Mouse (Mus musculus) lung, postnatal 25 days (tissue): ENCODE results near the gene Asb18.

ENCODE experiments used
- DNase-seq: peaks from one replicate; pipeline ENCODE4 v3.0.0; 2022; ENCODE audit warnings: low spot score

Gene Asb18

DNA sequence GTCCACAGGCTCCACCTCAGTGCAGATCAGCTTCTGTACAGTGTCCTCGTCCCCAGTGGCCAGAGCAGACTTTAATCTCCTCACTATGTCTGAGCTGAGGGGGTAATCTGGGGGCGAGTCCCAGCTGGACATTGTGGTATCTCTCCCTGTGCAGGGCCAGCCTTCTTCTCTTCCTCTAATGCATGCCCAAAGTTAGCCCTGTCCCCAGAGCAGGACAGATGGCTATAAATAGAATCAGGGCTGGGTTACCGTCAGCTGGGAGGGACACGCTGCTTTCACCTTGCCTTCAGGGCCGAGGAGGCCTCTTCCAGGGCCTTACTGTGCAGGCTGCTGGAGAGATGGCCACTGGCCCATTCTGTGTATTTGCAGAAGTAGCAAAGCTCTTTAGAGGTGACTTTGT is at the start of gene Asb18:
Gene Asb18, minus strand, starts transcription at position 221 of the 400 bp plus-strand sequence.
- DNase-seq = no peak

DNA sequence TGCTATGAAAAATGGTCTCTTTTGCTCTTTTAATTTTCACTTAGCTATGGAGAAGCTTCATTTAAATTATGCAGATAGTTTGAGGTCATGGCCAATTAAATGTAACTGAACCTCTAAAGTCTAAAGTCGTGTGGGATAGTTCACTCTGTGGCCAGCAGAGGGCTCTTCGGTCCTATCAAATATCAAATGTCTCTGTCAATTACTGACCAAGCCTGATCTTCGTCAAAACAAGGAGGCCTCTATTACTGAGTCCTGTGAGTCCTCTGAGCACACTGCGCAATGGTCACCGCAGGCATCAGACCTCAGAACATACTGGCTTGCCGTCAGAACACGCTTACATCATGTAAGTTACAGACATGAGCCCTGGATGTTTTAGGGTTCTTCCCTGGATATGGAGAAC is 46.1 kb upstream of the Asb18 start:
- DNase-seq = peak; percentile 68

- DNase-seq = no peak
Measured at GRCm38 (mm10) chr1:90060054-90060453, 45.6 kb upstream of the Asb18 start.

DNA sequence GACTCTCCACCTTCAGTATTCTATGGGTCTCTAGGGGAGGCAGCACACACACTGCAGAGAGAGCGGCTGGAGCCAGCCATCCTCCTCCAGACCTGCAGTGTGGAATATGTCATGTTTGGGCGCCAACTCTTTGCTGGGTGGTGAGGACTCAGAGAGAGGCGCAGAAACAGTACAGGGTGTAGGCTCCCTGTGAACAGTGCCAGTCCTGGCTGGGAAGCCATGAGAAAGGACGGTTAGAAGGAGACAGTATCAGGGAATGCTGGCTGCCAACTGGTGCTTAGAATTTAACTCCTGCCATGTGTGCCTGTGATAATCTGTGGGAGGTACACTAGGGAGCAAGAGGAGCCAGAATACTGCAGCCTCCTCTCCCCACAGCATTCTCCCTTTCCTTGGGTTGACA is 40.5 kb upstream of the Asb18 start:
- DNase-seq = no peak

- peak; percentile 43 for DNase-seq
Measured at GRCm38 (mm10) chr1:90051347-90051746, 36.9 kb upstream of the Asb18 start.

DNA sequence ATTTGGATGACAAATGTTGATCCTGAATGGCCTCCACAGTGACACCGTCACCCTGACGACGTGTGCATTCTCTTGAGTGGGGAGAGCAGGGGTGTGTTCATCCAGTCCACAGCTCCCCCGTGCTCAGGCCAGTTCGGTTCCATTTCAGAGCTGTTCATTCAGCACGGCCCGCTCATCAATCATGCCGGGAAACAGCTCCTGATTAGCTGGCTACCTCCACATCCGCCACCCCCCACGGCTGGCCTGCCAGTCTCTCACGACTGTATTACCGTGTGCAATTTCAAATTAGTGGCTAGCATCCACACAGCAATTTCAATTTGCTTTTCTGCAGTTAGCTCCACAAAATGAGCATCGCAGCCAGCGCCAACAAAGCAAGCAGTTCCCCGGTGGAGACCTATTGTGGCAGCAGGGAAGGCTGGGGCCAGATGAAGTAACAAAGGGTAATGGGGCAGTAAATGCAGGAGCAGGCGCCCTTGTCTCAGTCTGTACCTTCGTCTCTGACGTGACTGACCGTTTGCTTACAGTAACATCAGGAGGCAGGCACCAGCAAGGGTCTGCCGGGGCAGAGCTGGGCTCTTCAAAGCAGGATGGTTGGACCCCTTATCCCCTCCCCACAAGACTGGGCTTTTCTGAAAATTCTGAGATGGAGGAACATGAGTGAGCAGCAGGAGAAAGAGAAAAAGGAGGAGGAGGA is 35.7 kb upstream of the Asb18 start:
- DNase-seq = no peak

- no peak for DNase-seq
Measured at GRCm38 (mm10) chr1:90028305-90028704, 13.8 kb upstream of the Asb18 start.

GRCm38 (mm10) chr1:90026945-90027344 is 12.5 kb upstream of the Asb18 start:
- DNase-seq = no peak

DNA sequence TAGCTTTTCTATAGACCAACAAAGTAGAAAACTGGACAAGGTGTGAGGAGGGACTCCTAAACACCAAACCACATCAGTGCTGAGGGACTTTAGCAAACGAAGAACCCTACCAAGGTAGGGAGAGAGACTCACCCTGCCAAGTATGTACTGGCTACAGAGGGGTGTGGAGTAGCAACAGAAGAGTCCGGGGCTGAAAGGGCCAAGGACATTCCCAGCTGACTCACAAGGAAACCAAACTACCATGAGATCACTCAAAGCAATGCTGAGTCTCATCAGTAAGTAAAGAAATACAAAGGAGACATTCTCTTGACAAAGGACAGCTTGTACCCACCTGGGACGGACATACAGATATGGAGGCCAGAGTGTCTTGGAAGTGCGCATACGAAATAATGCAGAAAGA is 5.9 kb upstream of the Asb18 start:
- DNase-seq = no peak

DNA sequence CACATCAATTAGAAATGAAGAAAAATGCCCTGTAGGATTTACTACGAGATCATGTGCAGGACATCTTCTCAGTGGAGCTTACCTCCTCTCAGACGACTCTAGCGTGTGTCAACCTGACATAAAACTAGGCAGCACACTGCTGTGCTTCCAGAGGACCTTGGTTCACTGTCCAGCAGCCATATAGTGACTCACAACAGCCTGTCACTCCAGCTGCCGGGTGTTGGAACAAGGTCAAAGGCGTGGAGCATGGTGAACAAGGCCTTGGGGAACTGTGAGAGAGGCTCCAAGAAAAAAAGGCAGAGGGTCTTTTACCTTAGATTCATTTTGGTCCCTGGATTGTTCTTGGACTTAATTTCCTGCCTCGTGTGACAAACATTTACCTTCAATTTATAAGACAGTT is 3.6 kb upstream of the Asb18 start:
- no peak for DNase-seq

DNA sequence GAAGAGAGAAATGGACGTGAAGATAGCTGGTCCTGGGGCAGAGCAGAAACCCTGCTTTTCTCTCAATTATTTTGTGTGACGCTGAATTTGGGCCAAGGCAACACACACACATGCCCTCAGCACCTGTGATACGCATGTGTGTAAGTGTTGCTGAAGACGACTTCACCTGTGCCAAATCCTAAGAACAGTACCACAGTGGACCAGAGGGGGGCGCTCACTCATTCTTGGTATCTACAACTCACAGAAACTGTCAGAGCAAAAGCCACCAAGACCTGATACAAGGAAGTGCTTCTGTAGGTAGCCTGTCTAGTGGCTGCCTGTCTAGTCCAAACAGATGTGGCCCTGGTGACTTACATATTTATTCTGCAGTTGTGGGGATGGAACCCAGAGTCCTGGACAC is 1.2 kb downstream of the Asb18 start:
- DNase-seq = no peak

DNA sequence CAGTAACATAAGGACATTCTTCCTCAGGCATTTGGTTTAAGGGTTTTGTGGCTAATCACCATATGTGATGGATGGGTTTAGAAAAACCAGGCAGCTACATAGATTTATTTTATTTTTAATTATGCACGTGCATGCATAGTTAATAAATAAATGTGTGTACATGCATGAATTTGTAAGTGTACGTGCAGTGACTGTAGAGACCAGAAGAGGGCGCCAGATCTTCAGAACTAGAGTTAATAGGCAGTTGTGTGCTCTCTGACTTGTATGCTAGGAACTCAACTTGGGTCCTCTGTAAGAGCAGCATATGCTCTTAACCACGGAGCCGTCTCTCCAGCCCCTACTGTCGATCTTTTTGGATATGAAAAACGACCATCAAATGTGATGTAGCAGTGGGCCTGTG is 1.6 kb downstream of the Asb18 start:
- DNase-seq = no peak

- no peak for DNase-seq
Measured at GRCm38 (mm10) chr1:90012168-90012567, 2.3 kb downstream of the Asb18 start.

- no peak for DNase-seq
Measured at GRCm38 (mm10) chr1:90010077-90010476, 4.4 kb downstream of the Asb18 start.

- DNase-seq = no peak
Measured at GRCm38 (mm10) chr1:90009188-90009587, 5.3 kb downstream of the Asb18 start.

DNA sequence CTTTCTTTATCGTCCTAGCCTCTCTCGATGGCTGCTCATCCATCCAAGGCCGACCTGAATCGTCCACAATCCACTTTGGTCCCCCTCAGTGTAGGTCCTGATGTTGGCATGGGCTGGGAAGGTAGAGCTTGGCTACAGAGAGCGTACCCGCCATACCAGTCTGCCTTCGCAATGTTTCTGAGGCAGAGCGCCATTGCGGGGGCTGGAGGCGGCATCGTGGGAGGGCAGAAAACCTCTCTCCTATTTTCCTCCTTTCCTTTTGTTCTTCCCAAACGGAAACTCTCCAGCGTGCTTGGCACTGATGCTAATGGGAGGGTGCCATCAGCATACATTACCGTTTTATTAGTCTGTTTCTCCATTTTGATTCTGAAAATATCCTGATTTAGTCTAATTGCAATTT is 7.8 kb downstream of the Asb18 start:
- DNase-seq = no peak

DNA sequence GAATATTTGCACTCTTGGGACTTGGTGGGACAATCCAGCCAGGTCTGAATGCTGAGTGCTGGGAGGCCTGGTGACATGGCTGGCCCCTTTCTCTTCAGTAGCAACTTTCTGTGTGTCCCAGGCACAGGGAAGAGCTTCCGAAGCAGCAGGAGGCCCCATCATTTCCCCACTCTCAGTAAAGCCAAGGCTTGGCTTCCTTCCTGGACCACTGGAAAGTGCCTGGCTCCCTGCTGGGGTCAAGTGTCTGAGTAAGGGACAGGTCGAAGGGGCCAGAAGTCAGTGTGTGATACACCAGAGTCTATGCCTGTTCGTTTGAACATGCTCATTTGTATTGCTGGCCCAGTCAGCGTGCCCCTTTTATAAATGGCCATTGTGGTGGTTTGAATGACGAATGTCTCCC is 13.5 kb downstream of the Asb18 start:
- DNase-seq = no peak

GRCm38 (mm10) chr1:89999858-90000257 is 14.6 kb downstream of the Asb18 start:
- no peak for DNase-seq

DNA sequence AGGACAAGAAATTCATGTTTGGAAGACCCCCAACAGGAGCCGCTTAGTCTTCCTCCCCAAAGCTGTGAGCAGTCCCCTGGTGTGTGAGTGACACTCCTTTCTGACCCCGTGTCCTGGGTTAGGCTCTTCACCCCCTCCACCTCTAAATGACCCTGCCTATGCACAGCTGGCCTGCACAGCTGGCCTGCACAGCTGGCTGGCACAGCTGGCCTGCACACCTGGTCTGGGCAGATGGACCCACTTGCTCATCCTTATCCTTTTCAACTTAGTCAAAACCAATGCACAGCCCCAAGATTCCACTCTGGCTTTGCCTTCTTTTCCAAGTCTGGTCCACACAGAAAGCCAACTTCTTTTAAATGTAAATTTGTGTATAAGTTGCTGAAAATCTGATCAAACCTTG is 15.8 kb downstream of the Asb18 start:
- DNase-seq = no peak

DNA sequence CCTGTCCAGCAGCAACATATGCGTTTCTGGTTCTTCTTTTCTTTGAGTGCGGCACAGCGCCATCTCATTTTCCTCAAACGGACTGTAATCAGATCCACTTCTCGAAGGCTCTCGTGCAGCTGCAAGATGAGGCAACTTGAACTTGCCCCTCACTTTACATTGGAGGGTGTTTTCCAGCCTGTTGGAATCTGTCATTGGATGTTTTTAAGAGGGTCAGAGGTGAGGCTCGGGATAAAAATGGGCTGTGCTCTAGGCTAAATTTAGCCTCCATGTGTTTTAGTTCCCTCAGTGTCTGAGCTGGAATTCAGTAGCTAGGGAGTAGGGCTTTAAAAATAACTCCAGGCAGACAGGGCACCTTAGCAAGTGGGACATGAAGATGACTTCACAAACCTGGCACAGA is 16.4 kb downstream of the Asb18 start:
- no peak for DNase-seq

DNA sequence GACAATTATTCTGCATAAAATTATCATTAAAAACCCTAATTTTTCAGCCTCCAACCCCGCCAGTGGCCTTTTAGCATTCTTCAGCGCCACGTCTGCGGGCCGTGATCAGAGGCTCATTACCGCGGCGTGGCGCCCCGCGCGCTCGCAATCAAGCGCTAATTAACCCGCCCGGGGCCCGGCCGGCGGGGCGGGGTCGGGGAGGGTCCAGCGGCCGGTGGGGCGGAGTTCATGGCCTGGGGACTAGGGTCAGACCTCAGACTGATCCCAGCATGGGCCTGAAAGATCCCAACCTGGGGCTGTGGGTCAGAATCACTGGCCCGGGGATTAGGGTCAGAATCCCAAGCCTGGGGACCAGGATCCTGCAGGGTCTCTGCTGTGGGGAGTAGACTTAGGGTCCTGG is 22.2 kb downstream of the Asb18 start:
- no peak for DNase-seq

GRCm38 (mm10) chr1:89977261-89977660 is 37.2 kb downstream of the Asb18 start:
- DNase-seq = no peak

- no peak for DNase-seq
Measured at GRCm38 (mm10) chr1:89976411-89976810, 38.1 kb downstream of the Asb18 start.

DNA sequence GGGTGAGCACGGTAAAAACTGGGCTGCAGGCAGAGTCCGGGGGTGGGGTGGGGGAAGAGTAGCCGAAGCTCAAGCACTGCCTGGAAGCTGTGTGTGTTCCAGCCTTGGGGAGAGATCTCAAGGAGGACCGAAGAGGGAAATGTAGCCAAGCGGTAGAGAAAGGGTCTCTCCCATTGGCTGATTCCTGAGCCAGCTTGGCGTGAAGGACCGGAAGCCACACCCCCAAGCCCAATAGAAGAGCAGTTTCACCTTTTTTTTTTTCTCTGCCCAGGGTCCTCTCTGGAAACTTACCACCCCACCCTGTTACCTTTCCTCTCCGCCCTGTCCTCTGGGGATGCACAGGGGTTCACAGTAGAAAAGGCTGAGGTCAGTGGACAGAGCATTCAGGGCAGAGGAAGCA is 39.9 kb downstream of the Asb18 start:
- DNase-seq = no peak

GRCm38 (mm10) chr1:89971848-89972247 is 42.6 kb downstream of the Asb18 start:
- DNase-seq = no peak
